Mouse (Mus musculus): Measurements from ENCODE around the gene Slc4a11.

DNA sequence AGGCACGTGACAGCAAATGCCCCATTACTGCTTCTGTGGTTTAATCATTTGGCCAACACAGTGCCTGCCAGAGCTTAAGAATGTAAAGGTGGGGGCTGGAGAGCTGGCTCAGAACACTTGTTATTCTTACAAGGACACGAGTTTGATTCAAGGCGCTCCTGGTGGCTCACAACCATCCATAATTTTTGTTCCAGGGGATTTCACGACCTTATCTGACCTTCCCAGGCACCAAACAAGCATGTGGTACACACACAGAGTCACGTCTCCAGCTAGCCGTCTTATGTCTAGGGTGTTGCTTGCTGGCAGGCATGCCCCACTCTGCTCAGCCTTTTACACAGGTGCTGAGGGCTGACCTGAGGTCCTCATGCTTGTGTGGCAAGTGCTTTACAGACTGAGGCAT lies 20.6 kb upstream of the Slc4a11 start:
- TF ChIP-seq POLR2A (IDR thresholded peaks at IDR 0.05; ENCODE audit: borderline replicate concordance, extremely low read depth, low read depth, low read length) (no peak), CTCF (IDR thresholded peaks at IDR 0.05; ENCODE audit: insufficient read depth, low read length) (no peak)

Data from lung, adult 2 months (tissue).